Mouse (Mus musculus) brown adipose tissue, adult 24 weeks (tissue): ENCODE data around the gene Bcl7c. TPM values are rescaled to one million over a fixed set of nuclear protein-coding genes. Genes with fewer than 3 reads are reported as not detected.

ENCODE experiments used
- H3K27ac ChIP-seq: fragments of 200-500 bp; replicated peaks from 2 replicates; pipeline ENCODE4 v1.5.1; 2012; ENCODE audit warnings: low read depth, mild to moderate bottlenecking, low read length
- H3K4me1 ChIP-seq: fragments of 200-500 bp; 2 replicates; pipeline ENCODE4 v1.6.1; 2012; ENCODE audit warnings: low read length, mixed read lengths; ENCODE audit not compliant: control insufficient read depth, insufficient read depth, insufficient read length
- H3K4me3 ChIP-seq: fragments of 200-500 bp; 2 replicates; pipeline ENCODE4 v1.5.1; 2012; ENCODE audit warnings: low read depth, mild to moderate bottlenecking, low read length, moderate library complexity; ENCODE audit not compliant: insufficient read depth
- polyA plus RNA-seq: library from polyadenylated mRNA; stranded (reverse); fragments of >200 nt; gene quantifications from 2 replicates; pipeline ENCODE4 v1.2.4, GENCODE M21; 2012; ENCODE audit not compliant: missing spikeins, insufficient read depth, insufficient read length

The Bcl7c gene
- polyA plus RNA-seq, 1 experiment: 15.7 TPM

- no peak overlapping the region for H3K4me3 ChIP-seq
- no peaks in the 10 kb centered on the region for H3K4me1 ChIP-seq
- H3K27ac ChIP-seq: no peak overlapping the region
Measured at GRCm38 (mm10) chr7:127677609-127678008, 31.1 kb downstream of the Bcl7c start.

GRCm38 (mm10) chr7:127677077-127677476 lies 31.7 kb downstream of the Bcl7c start:
- Histone ChIP-seq H3K27ac (no peak overlapping the region), H3K4me1 (no peaks in the 10 kb centered on the region), H3K4me3 (no peak overlapping the region)

GRCm38 (mm10) chr7:127675391-127675811 lies 33.3 kb downstream of the Bcl7c start:
- no peaks in the 10 kb centered on the region for H3K4me1 ChIP-seq
- no peak overlapping the region for H3K27ac ChIP-seq
- H3K4me3 ChIP-seq: no peak overlapping the region

GRCm38 (mm10) chr7:127674977-127675376 lies 33.8 kb downstream of the Bcl7c start:
- no peak overlapping the region for H3K4me3 ChIP-seq
- H3K4me1 ChIP-seq: no peaks in the 10 kb centered on the region
- H3K27ac ChIP-seq: no peak overlapping the region

GRCm38 (mm10) chr7:127672776-127673175 lies 36.0 kb downstream of the Bcl7c start:
- Histone ChIP-seq H3K4me1 (no peaks in the 10 kb centered on the region), H3K4me3 (no peak overlapping the region), H3K27ac (no peak overlapping the region)

GRCm38 (mm10) chr7:127671880-127672774 lies 36.6 kb downstream of the Bcl7c start:
- H3K4me3 ChIP-seq: no peak overlapping the region
- H3K27ac ChIP-seq: no peak overlapping the region
- H3K4me1 ChIP-seq: no peaks in the 10 kb centered on the region

- Histone ChIP-seq H3K4me3 (no peak overlapping the region), H3K27ac (no peak overlapping the region), H3K4me1 (no peaks in the 10 kb centered on the region)
Measured at GRCm38 (mm10) chr7:127667171-127667570, 41.6 kb downstream of the Bcl7c start.

GRCm38 (mm10) chr7:127666679-127667078 lies 42.1 kb downstream of the Bcl7c start:
- Histone ChIP-seq H3K27ac (no peak overlapping the region), H3K4me1 (no peaks in the 10 kb centered on the region), H3K4me3 (no peak overlapping the region)

GRCm38 (mm10) chr7:127666066-127666654 lies 42.6 kb downstream of the Bcl7c start:
- H3K27ac ChIP-seq: no peak overlapping the region
- no peaks in the 10 kb centered on the region for H3K4me1 ChIP-seq
- no peak overlapping the region for H3K4me3 ChIP-seq

GRCm38 (mm10) chr7:127662926-127663325 lies 45.8 kb downstream of the Bcl7c start:
- Histone ChIP-seq H3K27ac (no peak overlapping the region), H3K4me1 (no peaks in the 10 kb centered on the region), H3K4me3 (no peak overlapping the region)

GRCm38 (mm10) chr7:127661833-127662232 lies 46.9 kb downstream of the Bcl7c start:
- H3K4me1 ChIP-seq: no peaks in the 10 kb centered on the region
- H3K27ac ChIP-seq: no peak overlapping the region
- no peak overlapping the region for H3K4me3 ChIP-seq

- Histone ChIP-seq H3K4me3 (no peak overlapping the region), H3K27ac (no peak overlapping the region), H3K4me1 (no peaks in the 10 kb centered on the region)
Measured at GRCm38 (mm10) chr7:127660882-127661281, 47.9 kb downstream of the Bcl7c start.

GRCm38 (mm10) chr7:127656946-127657345 lies 51.8 kb downstream of the Bcl7c start:
- H3K27ac ChIP-seq: no peak overlapping the region
- 0 out of 2 replicates have a peak, but pooled peaks cover 2% of the 10 kb centered on the region for H3K4me1 ChIP-seq
- H3K4me3 ChIP-seq: no peak overlapping the region

GRCm38 (mm10) chr7:127654318-127654717 lies 54.4 kb downstream of the Bcl7c start:
- H3K27ac ChIP-seq: no peak overlapping the region

GRCm38 (mm10) chr7:127652050-127652449 lies 56.7 kb downstream of the Bcl7c start:
- Histone ChIP-seq H3K4me1 (0 out of 2 replicates have a peak, but pooled peaks cover 2% of the 10 kb centered on the region), H3K27ac (no peak overlapping the region), H3K4me3 (peak overlapping the region; percentile 16; the same call in 1 of the 2 replicates)

More at GRCm38 (mm10) chr7:127654318-127654717, 54.4 kb downstream of the Bcl7c start:
- Histone ChIP-seq H3K4me1 (0 out of 2 replicates have a peak, but pooled peaks cover 2% of the 10 kb centered on the region), H3K4me3 (no peak overlapping the region)
